Mouse (Mus musculus) layer of hippocampus, adult 18-20 months (tissue): ENCODE results near the gene Arih1. TPM values are rescaled to one million over a fixed set of nuclear protein-coding genes. Genes with fewer than 3 reads are reported as not detected.

Experiments used
- DNase-seq, 2 experiments: peaks; one replicate each; pipeline ENCODE4 v3.0.0; 2022; ENCODE audit warnings: low spot score in 2 of 2
- long read RNA-seq: library from polyadenylated mRNA; stranded (forward); transcript quantifications from one replicate; pipeline ENCODE4 v2.0.0, GENCODE M21; 2021
- total RNA-seq, 2 experiments: library from RNA; stranded (reverse); gene quantifications; 2 replicates each; pipeline ENCODE4 v1.2.3; 2021

The Arih1 gene
- total RNA-seq: 100 to 1,000 TPM; 107 to 110 TPM
- long read RNA-seq, full-length matches to known transcripts: 24 of 36 reads
- long read RNA-seq, partial matches to known transcripts: 2 of 36 reads
- long read RNA-seq, other reads (novel, unspliced or antisense): 10 of 36 reads

GRCm38 (mm10) chr9:59486549-59487065 lies at the start of gene Arih1:
TSS of gene Arih1 (minus strand) at chr9:59486618.
- DNase-seq: peak; percentile 98 to 99

- no peak for DNase-seq
Observed at GRCm38 (mm10) chr9:59533889-59534288, 47.5 kb upstream of the Arih1 start.

GRCm38 (mm10) chr9:59533422-59533821 lies 47.0 kb upstream of the Arih1 start:
- no peak for DNase-seq

GRCm38 (mm10) chr9:59531645-59532044 lies 45.2 kb upstream of the Arih1 start:
- DNase-seq: no peak

- DNase-seq: no peak
Observed at GRCm38 (mm10) chr9:59528274-59528673, 41.9 kb upstream of the Arih1 start.

- DNase-seq: no peak
Observed at GRCm38 (mm10) chr9:59527580-59527979, 41.2 kb upstream of the Arih1 start.

- no peak for DNase-seq
Observed at GRCm38 (mm10) chr9:59526727-59527126, 40.3 kb upstream of the Arih1 start.

- no peak for DNase-seq
Observed at GRCm38 (mm10) chr9:59522906-59523305, 36.5 kb upstream of the Arih1 start.

GRCm38 (mm10) chr9:59519396-59519795 lies 33.0 kb upstream of the Arih1 start:
- no peak for DNase-seq

GRCm38 (mm10) chr9:59518976-59519375 lies 32.6 kb upstream of the Arih1 start:
- DNase-seq: no peak

GRCm38 (mm10) chr9:59517127-59517526 lies 30.7 kb upstream of the Arih1 start:
- no peak for DNase-seq

- DNase-seq: no peak
Observed at GRCm38 (mm10) chr9:59515069-59515468, 28.7 kb upstream of the Arih1 start.

- no peak for DNase-seq
Observed at GRCm38 (mm10) chr9:59512381-59512780, 26.0 kb upstream of the Arih1 start.

GRCm38 (mm10) chr9:59508146-59508545 lies 21.7 kb upstream of the Arih1 start:
- DNase-seq: no peak

- no peak for DNase-seq
Observed at GRCm38 (mm10) chr9:59487331-59487730, 913 bp upstream of the Arih1 start.

- no peak for DNase-seq
Observed at GRCm38 (mm10) chr9:59486076-59486518, 321 bp downstream of the Arih1 start.

GRCm38 (mm10) chr9:59485511-59486075 lies 825 bp downstream of the Arih1 start:
- DNase-seq: peak; percentile 31 to 35

GRCm38 (mm10) chr9:59484760-59485159 lies 1.7 kb downstream of the Arih1 start:
- DNase-seq: no peak

- no peak for DNase-seq
Observed at GRCm38 (mm10) chr9:59482419-59482818, 4.0 kb downstream of the Arih1 start.

GRCm38 (mm10) chr9:59476617-59477016 lies 9.8 kb downstream of the Arih1 start:
- no peak for DNase-seq

- DNase-seq: no peak
Observed at GRCm38 (mm10) chr9:59474838-59475237, 11.6 kb downstream of the Arih1 start.

- no peak for DNase-seq
Observed at GRCm38 (mm10) chr9:59473171-59473570, 13.2 kb downstream of the Arih1 start.

- DNase-seq: no peak
Observed at GRCm38 (mm10) chr9:59469446-59469845, 17.0 kb downstream of the Arih1 start.
